Comparison of ENCODE assay signal across 21 mouse cellular contexts in genomic region chr6:14122311-14122710, GRCm38 (mm10).
DNase-seq lines count a peak whose midpoint lies in the region; ATAC-seq lines count a peak whose summit lies in the region.
"Had no signal": no experiment of that assay in that cellular context is flagged by ENCODE, and none has a peak within 500 bp of the region (broad histone marks: within the 10 kb centered on the region; RNA-seq: fewer than 3 reads in every experiment).

No protein-coding gene starts in this region.

- no peak overlapping the region for H3K4me3 ChIP-seq in forebrain, embryonic 11.5 days (ENCODE audit: low read depth, low read length)
- no peak overlapping the region for H3K4me3 ChIP-seq in forebrain, embryonic 10.5 days
- H3K4me3 ChIP-seq in midbrain, embryonic 12.5 days = no peak overlapping the region
- H3K4me3 ChIP-seq in midbrain, embryonic 16.5 days (ENCODE audit: low read depth, low read length) = no peak overlapping the region
- H3K4me3 ChIP-seq: embryonic facial prominence, embryonic 13.5 days; embryonic facial prominence, embryonic 15.5 days; erythroblast, embryonic 14.5 days; forebrain, embryonic 12.5 days had no signal

- no peaks in the 10 kb centered on the region for H3K27me3 ChIP-seq in forebrain, embryonic 11.5 days (ENCODE audit: control insufficient read depth, insufficient read depth, low read length)
- no peaks in the 10 kb centered on the region for H3K27me3 ChIP-seq in forebrain, embryonic 10.5 days (ENCODE audit: poor library complexity, severe bottlenecking)
- no peaks in the 10 kb centered on the region for H3K27me3 ChIP-seq in midbrain, embryonic 12.5 days
- H3K27me3 ChIP-seq in midbrain, embryonic 16.5 days (ENCODE audit: control insufficient read depth, insufficient read depth, low read depth, low read length) = no peaks in the 10 kb centered on the region
- H3K27me3 ChIP-seq: embryonic facial prominence, embryonic 13.5 days; embryonic facial prominence, embryonic 15.5 days; forebrain, embryonic 12.5 days had no signal

- no peak overlapping the region for H3K27ac ChIP-seq in forebrain, embryonic 11.5 days (ENCODE audit: low read depth, low read length)
- no peak overlapping the region for H3K27ac ChIP-seq in forebrain, embryonic 10.5 days
- H3K27ac ChIP-seq in midbrain, embryonic 12.5 days (replicated peaks) = no peak overlapping the region
- no peak overlapping the region for H3K27ac ChIP-seq in midbrain, embryonic 16.5 days (ENCODE audit: low read length)
- H3K27ac ChIP-seq: embryonic facial prominence, embryonic 13.5 days; embryonic facial prominence, embryonic 15.5 days; forebrain, embryonic 12.5 days had no signal

- H3K4me2 ChIP-seq in forebrain, embryonic 11.5 days (ENCODE audit: low read depth, low read length, severe bottlenecking) = no peak overlapping the region
- H3K4me2 ChIP-seq in midbrain, embryonic 12.5 days (replicated peaks) = no peak overlapping the region
- H3K4me2 ChIP-seq in midbrain, embryonic 16.5 days (ENCODE audit: low read length) = no peak overlapping the region
- H3K4me2 ChIP-seq: embryonic facial prominence, embryonic 13.5 days; embryonic facial prominence, embryonic 15.5 days; forebrain, embryonic 12.5 days had no signal

- no peaks in the 10 kb centered on the region for H3K4me1 ChIP-seq in forebrain, embryonic 11.5 days (replicated peaks; ENCODE audit: control insufficient read depth, insufficient read depth, low read length)
- H3K4me1 ChIP-seq in forebrain, embryonic 10.5 days = no peaks in the 10 kb centered on the region
- H3K4me1 ChIP-seq in midbrain, embryonic 12.5 days = no peaks in the 10 kb centered on the region
- H3K4me1 ChIP-seq in midbrain, embryonic 16.5 days (ENCODE audit: control insufficient read depth, insufficient read depth, low read length) = no peaks in the 10 kb centered on the region
- H3K4me1 ChIP-seq: embryonic facial prominence, embryonic 13.5 days; embryonic facial prominence, embryonic 15.5 days; forebrain, embryonic 12.5 days had no signal

- no peak for DNase-seq in forebrain, embryonic 11.5 days (ENCODE audit: low spot score)
- DNase-seq in forebrain, embryonic 10.5 days (ENCODE audit: extremely low spot score, low spot score) = no peak
- DNase-seq in A20 (ENCODE audit: low read depth, low spot score) = peak; percentile 14
- DNase-seq: adrenal gland, adult 2 months; adrenal gland, postnatal 10 days; adrenal gland, postnatal 25 days; cerebellum, adult 11 months; cerebellum, adult 18-20 months; cerebellum, adult 8-10 months; cerebellum, adult 9-11 months; cerebellum, postnatal 14 days; cerebellum, postnatal 36 days; embryo, embryonic 11 days had no signal

- no peaks in the 10 kb centered on the region for H3K9me3 ChIP-seq in forebrain, embryonic 11.5 days (ENCODE audit: control insufficient read depth, low read length)
- H3K9me3 ChIP-seq in forebrain, embryonic 10.5 days = no peaks in the 10 kb centered on the region
- no peaks in the 10 kb centered on the region for H3K9me3 ChIP-seq in midbrain, embryonic 12.5 days
- H3K9me3 ChIP-seq in midbrain, embryonic 16.5 days (replicated peaks; ENCODE audit: control insufficient read depth, low read length, poor library complexity, severe bottlenecking) = no peaks in the 10 kb centered on the region
- H3K9me3 ChIP-seq: embryonic facial prominence, embryonic 13.5 days; embryonic facial prominence, embryonic 15.5 days; forebrain, embryonic 12.5 days had no signal

- H3K9ac ChIP-seq in forebrain, embryonic 11.5 days (ENCODE audit: low read length) = no peak overlapping the region
- no peak overlapping the region for H3K9ac ChIP-seq in midbrain, embryonic 12.5 days (replicated peaks)
- H3K9ac ChIP-seq in midbrain, embryonic 16.5 days (ENCODE audit: low read depth, low read length) = no peak overlapping the region
- H3K9ac ChIP-seq: embryonic facial prominence, embryonic 13.5 days; embryonic facial prominence, embryonic 15.5 days; forebrain, embryonic 12.5 days had no signal

- WGBS in forebrain, embryonic 11.5 days = 88% methylated on average over 3 of the region's 3 CpGs
- 88% methylated on average over 3 of the region's 3 CpGs for WGBS in forebrain, embryonic 10.5 days
- 87% methylated on average over 3 of the region's 3 CpGs for WGBS in midbrain, embryonic 12.5 days
- 96% methylated on average over 3 of the region's 3 CpGs for WGBS in midbrain, embryonic 16.5 days

- ATAC-seq in forebrain, embryonic 11.5 days (replicated peaks; ENCODE audit: low FRiP score) = 0 out of 2 replicates have a peak, but pooled peaks have one; percentile 60
- 0 out of 2 replicates have a peak, but pooled peaks have one; percentile 56 for ATAC-seq in midbrain, embryonic 12.5 days (ENCODE audit: low FRiP score, low read depth)
- no peak for ATAC-seq in midbrain, embryonic 16.5 days
- ATAC-seq: forebrain, embryonic 14.5 days; forebrain, embryonic 16.5 days had no signal

- H3K36me3 ChIP-seq in forebrain, embryonic 11.5 days (ENCODE audit: control insufficient read depth, insufficient read depth, low read length) = no peaks in the 10 kb centered on the region
- H3K36me3 ChIP-seq in forebrain, embryonic 10.5 days (replicated peaks) = no peaks in the 10 kb centered on the region
- H3K36me3 ChIP-seq in midbrain, embryonic 12.5 days = no peaks in the 10 kb centered on the region
- no peaks in the 10 kb centered on the region for H3K36me3 ChIP-seq in midbrain, embryonic 16.5 days (ENCODE audit: control insufficient read depth, insufficient read depth, low read length)
- H3K36me3 ChIP-seq: embryonic facial prominence, embryonic 13.5 days; embryonic facial prominence, embryonic 15.5 days; forebrain, embryonic 12.5 days had no signal
